Mouse (Mus musculus) myocyte (in vitro differentiated cells): Measurements from ENCODE around the gene Fam32a.

ENCODE experiments used
- CEBPB ChIP-seq: IDR thresholded peaks from 2 replicates; pipeline ENCODE4 v1.6.1; 2011; ENCODE audit warnings: mild to moderate bottlenecking, moderate library complexity; ENCODE audit not compliant: poor library complexity, insufficient read depth, severe bottlenecking
- MAX ChIP-seq: IDR thresholded peaks from one replicate; pipeline ENCODE4 v1.6.1; 2011; ENCODE audit warnings: low read depth, mild to moderate bottlenecking, control low read depth
- MYOD1 ChIP-seq, 3 experiments: IDR thresholded peaks; one replicate each; pipeline ENCODE4 v1.6.1; 2011; ENCODE audit warnings: control low read depth in 2 of 3, low read depth in 2 of 3, mild to moderate bottlenecking in 2 of 3, moderate library complexity in 1 of 3; ENCODE audit not compliant: insufficient read length in 2 of 3, control insufficient read depth in 1 of 3
- MYOG ChIP-seq, 3 experiments: IDR thresholded peaks; one replicate each; pipeline ENCODE4 v1.6.1; 2011; ENCODE audit warnings: control low read depth in 2 of 3, low read depth in 2 of 3, mild to moderate bottlenecking in 2 of 3; ENCODE audit not compliant: insufficient read length in 2 of 3, control insufficient read depth in 1 of 3, insufficient read depth in 1 of 3
- POLR2A ChIP-seq: IDR thresholded peaks from one replicate; pipeline ENCODE4 v1.6.1; 2011; ENCODE audit warnings: low read depth, mild to moderate bottlenecking, control low read depth, moderate library complexity; ENCODE audit not compliant: insufficient read length
- POLR2AphosphoS2 ChIP-seq: IDR thresholded peaks from one replicate; pipeline ENCODE4 v1.6.1; 2011; ENCODE audit warnings: low read depth, control low read depth; ENCODE audit not compliant: insufficient read length
- SRF ChIP-seq: IDR thresholded peaks from one replicate; pipeline ENCODE4 v1.6.1; 2011; ENCODE audit warnings: low read depth; ENCODE audit not compliant: control insufficient read depth, insufficient read length

DNA sequence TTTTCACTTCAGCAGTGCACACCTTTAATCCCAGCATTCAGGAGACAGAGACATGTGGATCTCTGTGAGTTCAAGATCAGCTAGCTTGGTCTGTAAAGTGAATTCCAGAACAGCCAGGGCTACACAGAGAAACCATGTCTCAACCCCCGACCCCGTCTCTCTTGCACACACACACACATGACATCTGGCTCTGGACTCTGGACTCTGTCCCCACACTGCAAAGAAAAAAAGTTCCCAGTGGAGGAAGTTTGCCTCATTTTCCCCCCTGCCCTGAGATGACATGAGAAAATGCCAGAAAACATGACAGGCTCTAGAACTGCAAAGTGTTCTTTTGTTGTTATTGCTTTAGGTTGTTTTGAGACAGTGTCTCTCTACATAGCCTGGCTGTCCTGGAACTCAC, 40.3 kb downstream of the Fam32a start:
- TF ChIP-seq POLR2A = no peak
- TF ChIP-seq CEBPB = no peak
- TF ChIP-seq MYOG (IDR thresholded peaks at IDR 0.05; ENCODE audit: control insufficient read depth in 1 of 3, insufficient read depth in 1 of 3, insufficient read length in 2 of 3, low read depth in 2 of 3) = no peak
- no peak for TF ChIP-seq MAX
- no peak for TF ChIP-seq POLR2AphosphoS2
- no peak for TF ChIP-seq MYOD1 (IDR thresholded peaks at IDR 0.05; ENCODE audit: control insufficient read depth in 1 of 3, insufficient read length in 2 of 3, low read depth in 2 of 3)
- TF ChIP-seq SRF = no peak
